Mouse (Mus musculus) lung, postnatal 0 days (tissue): ENCODE measurements around the gene Mtf1.

Source experiments
- CTCF ChIP-seq: IDR thresholded peaks from 2 replicates; pipeline ENCODE4 v1.5.1; 2016; ENCODE audit warnings: antibody characterized with exemption, mild to moderate bottlenecking
- EP300 ChIP-seq: IDR thresholded peaks from 2 replicates; pipeline ENCODE4 v1.6.1; 2016; ENCODE audit warnings: antibody characterized with exemption, mild to moderate bottlenecking, control low read depth

GRCm38 (mm10) chr4:124872719-124873118 is 70.8 kb downstream of the Mtf1 start:
- TF ChIP-seq CTCF (peak; percentile 22), EP300 (no peak)
